In the genomic region with DNA sequence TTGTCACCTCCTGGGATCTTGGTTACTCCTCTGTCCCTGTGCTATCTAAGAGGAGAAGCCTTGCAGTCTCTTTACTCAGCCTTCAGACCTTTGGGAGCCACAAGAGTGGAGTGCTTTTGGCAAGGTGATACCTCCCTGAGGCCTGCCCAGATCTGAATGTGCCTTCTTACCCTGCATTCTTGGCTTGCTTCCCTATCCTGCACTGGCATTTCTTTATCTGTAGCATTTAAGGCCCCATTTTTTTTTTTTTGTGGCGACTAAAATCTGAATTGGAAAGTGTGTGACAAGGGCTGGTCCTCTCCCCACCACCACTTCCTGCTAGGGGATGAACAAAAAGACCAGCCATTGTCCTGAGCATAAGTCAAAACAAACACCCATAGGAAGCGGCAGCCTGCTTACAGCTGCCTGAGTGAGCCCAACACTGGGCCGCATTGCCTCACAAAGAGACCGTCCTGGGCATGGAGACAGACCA, we compare ENCODE assay signal across 8 mouse cellular contexts.
DNase-seq lines count a peak whose midpoint lies in the region; ATAC-seq and TF ChIP-seq lines count a peak whose summit lies in the region.

No protein-coding gene starts in this region.

- no peak for TF ChIP-seq CTCF in thymus, adult 2 months (IDR thresholded peaks at IDR 0.05; ENCODE audit: borderline replicate concordance, control insufficient read depth, extremely low read depth, insufficient read depth, low read length, poor library complexity)

- no peaks in the 10 kb centered on the region for H3K27me3 ChIP-seq in heart, embryonic 13.5 days (replicated peaks)
- no peaks in the 10 kb centered on the region for H3K27me3 ChIP-seq in midbrain, embryonic 11.5 days (ENCODE audit: control insufficient read depth, insufficient read depth, low read length)
- H3K27me3 ChIP-seq in thymus, adult 2 months (ENCODE audit: control insufficient read depth, insufficient read depth, low read length), result no peaks in the 10 kb centered on the region

- DNase-seq in adrenal gland, postnatal 14 days, result peak; percentile 55
- DNase-seq in adrenal gland, postnatal 25 days, result no peak
- DNase-seq in c-Kit-positive CD71-positive TER-119-negative erythroid progenitor cells, embryonic 14.5 days (ENCODE audit: low read depth), result peak; percentile 30
- peak; percentile 52 for DNase-seq in kidney, postnatal 14 days
- DNase-seq in midbrain, embryonic 11.5 days (ENCODE audit: low spot score, missing footprints), result peak; percentile 92
- no peak for DNase-seq in urinary bladder, adult 2 months (ENCODE audit: low spot score)
- no peak for DNase-seq in thymus, adult 2 months

- H3K9me3 ChIP-seq in heart, embryonic 13.5 days, result no peaks in the 10 kb centered on the region
- H3K9me3 ChIP-seq in midbrain, embryonic 11.5 days (ENCODE audit: control insufficient read depth, low read length), result no peaks in the 10 kb centered on the region

- 0 out of 2 replicates have a peak, but pooled peaks cover 4% of the 10 kb centered on the region for H3K36me3 ChIP-seq in heart, embryonic 13.5 days
- H3K36me3 ChIP-seq in midbrain, embryonic 11.5 days (ENCODE audit: control insufficient read depth, insufficient read depth, low read length), result no peaks in the 10 kb centered on the region
- H3K36me3 ChIP-seq in thymus, adult 2 months (ENCODE audit: control insufficient read depth, insufficient read depth, low read length), result no peaks in the 10 kb centered on the region

- peak overlapping the region; percentile 62 for H3K4me2 ChIP-seq in heart, embryonic 13.5 days
- H3K4me2 ChIP-seq in midbrain, embryonic 11.5 days, result peak overlapping the region; percentile 8; the same call in 1 of the 2 replicates

- 41% methylated on average over 4 of the region's 4 CpGs for WGBS in heart, embryonic 13.5 days
- WGBS in midbrain, embryonic 11.5 days, result 25% methylated on average over 4 of the region's 4 CpGs
- WGBS in thymus, adult 2 months, result 66% methylated on average over 4 of the region's 4 CpGs

- peaks cover 77% of the 10 kb centered on the region for H3K4me1 ChIP-seq in heart, embryonic 13.5 days
- peaks cover 38% of the 10 kb centered on the region for H3K4me1 ChIP-seq in midbrain, embryonic 11.5 days (ENCODE audit: control insufficient read depth, insufficient read depth, low read length)
- H3K4me1 ChIP-seq in thymus, adult 2 months (replicated peaks; ENCODE audit: control insufficient read depth, insufficient read depth, low read length), result peaks cover 11% of the 10 kb centered on the region

- no peak overlapping the region for H3K4me3 ChIP-seq in heart, embryonic 13.5 days
- no peak overlapping the region for H3K4me3 ChIP-seq in midbrain, embryonic 11.5 days (ENCODE audit: low read depth, low read length)
- no peak overlapping the region for H3K4me3 ChIP-seq in thymus, adult 2 months (ENCODE audit: control insufficient read depth, insufficient read depth, low read length)

- peak overlapping the region; percentile 74 for H3K9ac ChIP-seq in heart, embryonic 13.5 days
- H3K9ac ChIP-seq in midbrain, embryonic 11.5 days (ENCODE audit: low read length), result peak overlapping the region; percentile 52

- no peak for TF ChIP-seq POLR2A in thymus, adult 2 months (IDR thresholded peaks at IDR 0.05; ENCODE audit: control insufficient read depth, extremely low read depth, insufficient read depth, low read length, poor library complexity)

- peak overlapping the region; percentile 90 for H3K27ac ChIP-seq in heart, embryonic 13.5 days (replicated peaks)
- peak overlapping the region; percentile 92 for H3K27ac ChIP-seq in midbrain, embryonic 11.5 days (ENCODE audit: low read depth, low read length)
- no peak overlapping the region for H3K27ac ChIP-seq in thymus, adult 2 months (ENCODE audit: control insufficient read depth, insufficient read depth, low read length)

- no peak for ATAC-seq in heart, embryonic 13.5 days (ENCODE audit: extremely low read depth, insufficient number of reproducible peaks, low FRiP score, low TSS enrichment)
- ATAC-seq in midbrain, embryonic 11.5 days (ENCODE audit: low FRiP score), result peak; percentile 38

Comparison
In these comparisons a context has a peak if more than half of its experiments do, and no peak if none do; other contexts are left out.
1. DNase-seq: peak in adrenal gland, postnatal 14 days (single experiment), c-Kit-positive CD71-positive TER-119-negative erythroid progenitor cells, embryonic 14.5 days (single experiment), kidney, postnatal 14 days (single experiment) and midbrain, embryonic 11.5 days (single experiment); none in adrenal gland, postnatal 25 days (single experiment), urinary bladder, adult 2 months (single experiment) and thymus, adult 2 months (single experiment).